8 mouse cellular contexts compared by ENCODE assay signal in the genomic region with DNA sequence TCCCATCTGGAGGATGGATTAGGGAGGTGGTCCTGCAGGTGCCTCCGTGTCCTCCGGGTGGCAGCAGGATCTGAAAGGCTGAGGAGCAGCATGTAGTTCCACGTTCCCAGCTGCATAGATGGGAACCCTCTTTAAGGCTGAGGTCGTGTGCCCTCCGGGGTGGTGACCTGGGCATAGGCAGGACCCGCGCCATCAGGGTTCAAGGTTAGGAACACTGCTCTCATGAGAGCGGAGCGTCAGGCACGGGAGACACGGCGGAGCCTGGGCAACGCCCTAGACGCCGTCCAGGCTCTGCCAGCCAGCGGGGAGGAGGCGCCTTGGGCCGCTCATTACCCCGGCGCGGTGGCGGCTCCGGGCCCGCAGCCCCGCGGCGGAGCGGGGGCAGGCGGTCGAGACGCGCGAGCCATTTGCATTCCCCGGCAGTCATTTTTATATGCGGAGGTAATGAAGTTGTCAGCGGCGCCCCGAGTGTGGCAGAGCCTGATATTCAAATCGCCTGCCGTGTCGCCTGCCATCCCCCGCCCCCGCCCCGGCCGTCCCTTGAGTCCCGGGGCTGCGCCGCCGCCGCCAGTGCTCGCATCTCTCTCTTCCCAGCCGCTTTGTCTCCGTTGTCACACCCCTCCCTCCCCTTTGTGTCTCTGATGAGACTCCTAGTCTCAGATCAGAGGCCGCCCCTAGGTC.
DNase-seq lines count a peak whose midpoint lies in the region; ATAC-seq and TF ChIP-seq lines count a peak whose summit lies in the region.

No protein-coding gene starts in this region.

- no peak for ATAC-seq in erythroblast, adult 5-6 weeks (replicated peaks; ENCODE audit: low FRiP score, poor library complexity, severe bottlenecking)
- 0 out of 2 replicates have a peak, but pooled peaks have one; percentile 38 for ATAC-seq in intestine, postnatal 0 days
- ATAC-seq in megakaryocyte progenitor cell, adult 5-6 weeks (replicated peaks; ENCODE audit: poor library complexity): peak; percentile 83

- H3K4me3 ChIP-seq in erythroblast, embryonic 14.5 days (replicated peaks): peak overlapping the region; percentile 50
- H3K4me3 ChIP-seq in intestine, postnatal 0 days (ENCODE audit: low read depth, low read length): peak overlapping the region; percentile 42

- peak overlapping the region; percentile 71 for H3K4me2 ChIP-seq in intestine, postnatal 0 days (replicated peaks; ENCODE audit: low read depth)

- peaks cover 39% of the 10 kb centered on the region for H3K27me3 ChIP-seq in erythroblast, embryonic 14.5 days (ENCODE audit: control insufficient read depth)
- H3K27me3 ChIP-seq in intestine, postnatal 0 days (replicated peaks; ENCODE audit: control insufficient read depth, insufficient read depth, low read length): peaks cover 32% of the 10 kb centered on the region; the same call in 1 of the 2 replicates

- H3K36me3 ChIP-seq in erythroblast, embryonic 14.5 days (ENCODE audit: control insufficient read depth): no peaks in the 10 kb centered on the region
- no peaks in the 10 kb centered on the region for H3K36me3 ChIP-seq in intestine, postnatal 0 days (ENCODE audit: control insufficient read depth, insufficient read depth)

- DNase-seq in cerebellum, postnatal 25 days: peak; percentile 78 to 85
- peak; percentile 26 for DNase-seq in gastrocnemius, postnatal 10 days
- DNase-seq in left cerebral cortex, postnatal 36 days (ENCODE audit: low spot score in 2 of 2): peak; percentile 76 to 77
- DNase-seq in right cerebral cortex, postnatal 36 days (ENCODE audit: low spot score in 2 of 2): peak; percentile 34 to 60

- H3K27ac ChIP-seq in intestine, postnatal 0 days (ENCODE audit: low read depth, low read length): no peak overlapping the region

- no peaks in the 10 kb centered on the region for H3K9me3 ChIP-seq in erythroblast, embryonic 14.5 days (ENCODE audit: control insufficient read depth, low read length)
- no peaks in the 10 kb centered on the region for H3K9me3 ChIP-seq in intestine, postnatal 0 days (ENCODE audit: control insufficient read depth)

- H3K9ac ChIP-seq in intestine, postnatal 0 days (ENCODE audit: low read depth, low read length): no peak overlapping the region

- 2% methylated on average over 54 of the region's 54 CpGs for WGBS in intestine, postnatal 0 days

- peaks cover 4% of the 10 kb centered on the region for H3K4me1 ChIP-seq in erythroblast, embryonic 14.5 days (ENCODE audit: control insufficient read depth)
- H3K4me1 ChIP-seq in intestine, postnatal 0 days (replicated peaks; ENCODE audit: control insufficient read depth, insufficient read depth, low read length): no peaks in the 10 kb centered on the region

- TF ChIP-seq CTCF in intestine, postnatal 0 days (IDR thresholded peaks at IDR 0.05; ENCODE audit: low read depth): peak; percentile 70

- intact Hi-C loops in left cerebral cortex, postnatal 36 days (cut with DNase I): no loop called here

Comparison
In these comparisons a context has a peak if more than half of its experiments do, and no peak if none do; other contexts are left out.
1. DNase-seq: peak in every context shown above with its lines; median percentile 82 in cerebellum, postnatal 25 days; 76 in left cerebral cortex, postnatal 36 days; 47 in right cerebral cortex, postnatal 36 days; 26 in gastrocnemius, postnatal 10 days.